8 mouse cellular contexts compared by ENCODE assay signal in the genomic region with DNA sequence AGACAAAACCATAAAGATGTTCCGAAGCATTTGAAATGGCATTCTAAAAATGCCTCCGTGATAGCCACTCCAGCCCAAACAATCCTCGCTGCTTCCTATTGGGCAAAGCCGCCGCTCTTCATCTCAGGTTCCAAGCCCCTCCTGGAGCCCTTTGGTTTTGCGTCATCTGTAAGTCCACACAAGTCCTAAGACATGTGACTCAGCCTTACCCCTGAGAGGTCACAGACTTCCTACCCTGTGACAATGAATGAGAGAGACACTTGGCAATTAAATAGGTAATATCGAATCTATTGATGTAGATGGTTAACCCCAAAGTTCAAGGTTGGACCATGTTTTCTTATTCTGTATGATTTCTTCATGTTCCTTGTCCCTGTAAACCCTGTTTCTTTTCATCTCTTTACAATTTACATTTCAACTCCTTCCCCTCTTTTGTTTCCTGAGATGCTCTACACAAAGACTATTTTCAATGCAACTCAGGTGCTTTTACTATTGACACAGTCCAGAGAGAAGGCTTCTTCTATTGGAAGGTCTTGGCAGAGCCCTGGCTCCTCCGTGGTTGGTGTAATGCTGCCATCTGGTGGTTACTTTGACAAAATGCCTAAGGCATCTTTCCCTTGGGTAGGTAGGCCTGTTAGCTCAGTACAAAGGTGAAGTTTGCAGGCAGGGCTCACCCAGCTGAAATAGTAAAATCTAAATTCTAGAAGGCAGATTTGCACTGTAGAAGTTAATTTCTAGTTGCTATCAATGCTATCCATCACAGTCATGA.
DNase-seq lines count a peak whose midpoint lies in the region; ATAC-seq and TF ChIP-seq lines count a peak whose summit lies in the region.

No protein-coding gene starts in this region.

- 70% methylated on average over 8 of the region's 8 CpGs for WGBS in intestine, postnatal 0 days
- 76% methylated on average over 8 of the region's 8 CpGs for WGBS in midbrain, embryonic 13.5 days

- no peak overlapping the region for H3K9ac ChIP-seq in intestine, postnatal 0 days (ENCODE audit: low read depth, low read length)
- no peak overlapping the region for H3K9ac ChIP-seq in midbrain, embryonic 13.5 days (replicated peaks)

- intact Hi-C loops in left cerebral cortex, postnatal 14 days (cut with DNase I): loop anchor here (1.0 to 10.0 kb wide), 3 partner anchors 234 to 556 kb away; no protein-coding TSS in a partner anchor

- H3K4me3 ChIP-seq in intestine, postnatal 0 days (ENCODE audit: low read depth, low read length): no peak overlapping the region
- H3K4me3 ChIP-seq in midbrain, embryonic 13.5 days (replicated peaks): no peak overlapping the region

- no peaks in the 10 kb centered on the region for H3K27me3 ChIP-seq in intestine, postnatal 0 days (replicated peaks; ENCODE audit: control insufficient read depth, insufficient read depth, low read length)
- H3K27me3 ChIP-seq in midbrain, embryonic 13.5 days: no peaks in the 10 kb centered on the region

- no peak for ATAC-seq in intestine, postnatal 0 days
- ATAC-seq in midbrain, embryonic 13.5 days: peak; percentile 93

- H3K9me3 ChIP-seq in intestine, postnatal 0 days (ENCODE audit: control insufficient read depth): no peaks in the 10 kb centered on the region
- no peaks in the 10 kb centered on the region for H3K9me3 ChIP-seq in midbrain, embryonic 13.5 days

- H3K4me2 ChIP-seq in intestine, postnatal 0 days (replicated peaks; ENCODE audit: low read depth): no peak overlapping the region
- H3K4me2 ChIP-seq in midbrain, embryonic 13.5 days (replicated peaks): no peak overlapping the region

- H3K27ac ChIP-seq in intestine, postnatal 0 days (ENCODE audit: low read depth, low read length): no peak overlapping the region
- H3K27ac ChIP-seq in midbrain, embryonic 13.5 days: no peak overlapping the region

- H3K4me1 ChIP-seq in intestine, postnatal 0 days (replicated peaks; ENCODE audit: control insufficient read depth, insufficient read depth, low read length): no peaks in the 10 kb centered on the region
- H3K4me1 ChIP-seq in midbrain, embryonic 13.5 days (replicated peaks): no peaks in the 10 kb centered on the region

- DNase-seq in thymus, postnatal 0 days (ENCODE audit: low spot score): peak; percentile 42
- DNase-seq in thymus, adult 18-20 months: no peak
- DNase-seq in cerebellum, adult 8-10 months: peak; percentile 62
- DNase-seq in frontal cortex, adult 2 months (ENCODE audit: extremely low spot score in 1 of 2, low spot score in 1 of 2): peak; percentile 19 to 86
- DNase-seq in left cerebral cortex, postnatal 14 days (ENCODE audit: low spot score in 2 of 2): peak; percentile 59 to 75
- DNase-seq in telencephalon, adult 2 months (ENCODE audit: low read depth, low spot score): peak; percentile 72

- TF ChIP-seq CTCF in intestine, postnatal 0 days (IDR thresholded peaks at IDR 0.05; ENCODE audit: low read depth): peak; percentile 91

- no peaks in the 10 kb centered on the region for H3K36me3 ChIP-seq in intestine, postnatal 0 days (ENCODE audit: control insufficient read depth, insufficient read depth)
- no peaks in the 10 kb centered on the region for H3K36me3 ChIP-seq in midbrain, embryonic 13.5 days

Comparison
In these comparisons a context has a peak if more than half of its experiments do, and no peak if none do; other contexts are left out.
1. DNase-seq: peak in thymus, postnatal 0 days (single experiment), cerebellum, adult 8-10 months (single experiment), frontal cortex, adult 2 months (2 of 2), left cerebral cortex, postnatal 14 days (2 of 2) and telencephalon, adult 2 months (single experiment); none in thymus, adult 18-20 months (0 of 2).